Mouse (Mus musculus) myocyte (in vitro differentiated cells): ENCODE data around the gene Prx.

Experiments used
- CEBPB ChIP-seq: IDR thresholded peaks from 2 replicates; pipeline ENCODE4 v1.6.1; 2011; ENCODE audit warnings: mild to moderate bottlenecking, moderate library complexity; ENCODE audit not compliant: poor library complexity, insufficient read depth, severe bottlenecking
- E2F4 ChIP-seq: IDR thresholded peaks from one replicate; pipeline ENCODE4 v1.6.1; 2011; ENCODE audit warnings: mild to moderate bottlenecking, control low read depth, moderate library complexity; ENCODE audit not compliant: insufficient read depth
- MAX ChIP-seq: IDR thresholded peaks from one replicate; pipeline ENCODE4 v1.6.1; 2011; ENCODE audit warnings: low read depth, mild to moderate bottlenecking, control low read depth
- MYOG ChIP-seq, 3 experiments: IDR thresholded peaks; one replicate each; pipeline ENCODE4 v1.6.1; 2011; ENCODE audit warnings: control low read depth in 2 of 3, low read depth in 2 of 3, mild to moderate bottlenecking in 2 of 3; ENCODE audit not compliant: insufficient read length in 2 of 3, control insufficient read depth in 1 of 3, insufficient read depth in 1 of 3
- POLR2A ChIP-seq: IDR thresholded peaks from one replicate; pipeline ENCODE4 v1.6.1; 2011; ENCODE audit warnings: low read depth, mild to moderate bottlenecking, control low read depth, moderate library complexity; ENCODE audit not compliant: insufficient read length
- POLR2AphosphoS2 ChIP-seq: IDR thresholded peaks from one replicate; pipeline ENCODE4 v1.6.1; 2011; ENCODE audit warnings: low read depth, control low read depth; ENCODE audit not compliant: insufficient read length
- REST ChIP-seq: IDR thresholded peaks from one replicate; pipeline ENCODE4 v1.6.1; 2011; ENCODE audit warnings: mild to moderate bottlenecking, control low read depth, moderate library complexity; ENCODE audit not compliant: insufficient read depth, insufficient read length
- TCF12 ChIP-seq: IDR thresholded peaks from one replicate; pipeline ENCODE4 v1.6.1; 2011; ENCODE audit warnings: mild to moderate bottlenecking, control low read depth; ENCODE audit not compliant: poor library complexity, insufficient read depth, severe bottlenecking
- USF1 ChIP-seq: IDR thresholded peaks from one replicate; pipeline ENCODE4 v1.6.1; 2011; ENCODE audit warnings: low read depth, mild to moderate bottlenecking, control low read depth, moderate library complexity

GRCm38 (mm10) chr7:27486102-27486769, 12.9 kb upstream of the Prx start:
- TF ChIP-seq POLR2A: no peak
- TF ChIP-seq MAX: no peak
- no peak for TF ChIP-seq MYOG (IDR thresholded peaks at IDR 0.05; ENCODE audit: control insufficient read depth in 1 of 3, insufficient read depth in 1 of 3, insufficient read length in 2 of 3, low read depth in 2 of 3)
- no peak for TF ChIP-seq USF1
- TF ChIP-seq CEBPB: no peak
- no peak for TF ChIP-seq E2F4
- TF ChIP-seq POLR2AphosphoS2: no peak
- TF ChIP-seq REST: no peak
- no peak for TF ChIP-seq TCF12
